Mouse (Mus musculus) thymus, postnatal 0 days (tissue): ENCODE measurements around the gene Il13ra1. TPM values are rescaled to one million over a fixed set of nuclear protein-coding genes. Genes with fewer than 3 reads are reported as not detected.

Experiments used
- DNase-seq: peaks from one replicate; pipeline ENCODE4 v3.0.0-alpha.2; 2015; ENCODE audit warnings: low spot score
- polyA plus RNA-seq: library from polyadenylated mRNA; unstranded; fragments of >200 nt; fragmentation: Nextera tagmentation; extraction: Ambion mirVana; gene quantifications from 2 replicates; pipeline ENCODE4 v1.2.1, GENCODE M21; 2015

The Il13ra1 gene
- polyA plus RNA-seq, 1 experiment from 2014 or later = 13.5 TPM

DNA sequence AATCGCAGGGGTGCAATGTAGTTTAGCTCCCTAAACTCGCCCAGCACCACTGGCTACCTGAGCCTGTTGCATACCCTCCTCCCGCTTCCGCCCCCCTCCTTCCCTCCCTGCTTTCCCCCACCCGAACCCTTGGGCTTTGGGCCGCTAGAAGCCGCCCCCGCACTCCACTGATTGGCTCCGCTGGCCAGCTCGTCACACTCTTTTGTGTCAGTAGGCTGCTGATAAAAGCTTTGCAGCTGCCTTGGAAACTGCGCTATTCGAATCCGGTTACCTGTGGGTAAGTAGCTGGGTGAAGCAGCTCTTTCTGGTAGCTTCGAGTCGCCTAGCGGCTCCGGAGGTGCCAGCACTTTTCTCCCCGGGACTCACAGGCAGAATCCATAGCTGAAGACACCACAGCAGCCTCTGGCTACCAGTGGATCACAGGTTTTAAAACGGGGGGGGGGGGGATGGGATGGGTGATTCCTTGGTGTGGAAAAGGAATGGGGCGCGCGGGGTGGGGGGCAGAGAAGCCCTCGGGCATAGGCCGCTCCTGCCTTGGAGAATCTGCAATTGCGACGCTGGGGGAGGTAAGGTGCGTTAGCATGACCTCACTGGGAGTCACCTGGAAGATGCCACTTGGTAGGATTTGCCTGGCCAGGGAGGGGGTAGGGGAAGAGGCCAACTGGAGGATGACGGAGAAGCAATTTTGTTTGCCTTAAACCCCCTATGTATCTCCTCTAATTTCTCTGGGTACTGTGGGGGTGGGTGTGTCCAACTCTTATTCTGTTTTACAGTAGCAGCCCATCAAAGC lies 84.0 kb downstream of the Il13ra1 start, which contains the start of gene Zcchc12:
Gene Zcchc12, plus strand, starts transcription at position 169 of the 790 bp plus-strand sequence.
- DNase-seq = peak; percentile 67

DNA sequence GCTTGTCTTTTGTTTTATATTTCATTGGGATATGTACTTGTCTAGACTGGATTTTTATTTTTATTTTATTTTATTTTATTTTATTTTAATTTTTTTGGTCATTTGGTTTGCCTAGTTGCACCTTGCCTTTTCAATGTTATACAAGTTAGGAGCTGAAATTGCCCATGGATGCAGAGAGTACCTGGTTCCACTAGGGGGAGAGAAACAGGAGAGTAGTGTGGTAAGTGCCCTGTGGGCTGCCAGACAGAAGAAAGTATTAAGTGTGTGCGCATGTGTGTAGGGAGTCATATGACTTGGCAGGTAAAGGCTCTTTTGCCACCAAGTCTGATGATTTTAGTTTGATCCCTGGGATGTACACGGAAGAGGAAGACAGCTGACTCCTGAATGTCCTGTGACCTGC lies 97.6 kb downstream of the Il13ra1 start:
- DNase-seq = no peak

DNA sequence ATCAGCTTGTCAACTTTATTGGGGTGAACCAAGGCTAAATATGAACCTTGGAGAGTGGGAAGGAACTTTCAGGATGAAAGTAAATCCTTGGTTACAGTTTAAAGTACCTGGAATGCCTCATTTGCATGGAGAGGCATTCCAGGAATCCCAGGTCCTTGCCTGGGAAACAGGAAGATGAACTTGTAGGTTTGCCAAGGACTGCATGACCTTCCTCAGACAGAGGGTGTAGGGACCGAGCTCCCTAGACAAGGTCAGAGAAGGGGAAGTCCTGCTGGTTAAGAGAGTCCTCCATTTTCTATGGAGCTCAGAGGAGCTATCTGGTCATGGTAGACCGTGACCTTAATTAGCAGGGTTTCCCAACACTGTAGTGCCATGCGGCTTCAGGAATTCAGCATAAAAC lies 99.3 kb downstream of the Il13ra1 start:
- DNase-seq = no peak

Other genes starting within 250 kb of the Il13ra1 start
- 15.8 and 17.3 TPM in 2 replicates for gene Dock11, start 223.3 kb upstream of the Il13ra1 start, polyA plus RNA-seq
- 3.4 and 3.5 TPM in 2 replicates for gene Zcchc12, start 83.8 kb downstream of the Il13ra1 start, polyA plus RNA-seq
- 0.04 and 0.20 TPM in 2 replicates for gene Lonrf3, start 216.2 kb downstream of the Il13ra1 start, polyA plus RNA-seq